Mouse (Mus musculus): Measurements from ENCODE around the gene Jmjd4. TPM values are rescaled to one million over a fixed set of nuclear protein-coding genes. Genes with fewer than 3 reads are reported as not detected.

Jmjd4 gene
- total RNA-seq, 2 experiments from 2014 or later, result 27.0 to 29.3 TPM

DNA sequence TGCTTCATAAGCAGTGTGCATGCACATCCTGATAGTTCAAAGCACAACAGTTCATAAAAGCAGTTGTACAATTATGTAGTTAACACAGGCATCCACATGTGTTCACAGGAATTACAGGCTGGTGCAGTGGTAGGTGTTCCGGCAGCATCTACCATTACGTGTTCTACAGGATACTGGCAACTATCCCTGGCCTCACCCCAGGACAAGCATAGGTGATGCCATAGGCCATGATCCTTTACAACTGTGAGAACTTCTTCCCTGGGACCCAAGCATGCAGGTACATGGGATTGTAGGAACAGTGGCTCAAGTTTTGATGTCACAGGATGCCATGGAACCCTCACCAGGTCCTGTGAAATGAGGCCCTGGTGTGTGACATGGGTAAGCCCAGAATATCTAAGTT lies 10.6 kb downstream of the Jmjd4 start:
- DNase-seq (ENCODE audit: low spot score in 2 of 2), result no peak

DNA sequence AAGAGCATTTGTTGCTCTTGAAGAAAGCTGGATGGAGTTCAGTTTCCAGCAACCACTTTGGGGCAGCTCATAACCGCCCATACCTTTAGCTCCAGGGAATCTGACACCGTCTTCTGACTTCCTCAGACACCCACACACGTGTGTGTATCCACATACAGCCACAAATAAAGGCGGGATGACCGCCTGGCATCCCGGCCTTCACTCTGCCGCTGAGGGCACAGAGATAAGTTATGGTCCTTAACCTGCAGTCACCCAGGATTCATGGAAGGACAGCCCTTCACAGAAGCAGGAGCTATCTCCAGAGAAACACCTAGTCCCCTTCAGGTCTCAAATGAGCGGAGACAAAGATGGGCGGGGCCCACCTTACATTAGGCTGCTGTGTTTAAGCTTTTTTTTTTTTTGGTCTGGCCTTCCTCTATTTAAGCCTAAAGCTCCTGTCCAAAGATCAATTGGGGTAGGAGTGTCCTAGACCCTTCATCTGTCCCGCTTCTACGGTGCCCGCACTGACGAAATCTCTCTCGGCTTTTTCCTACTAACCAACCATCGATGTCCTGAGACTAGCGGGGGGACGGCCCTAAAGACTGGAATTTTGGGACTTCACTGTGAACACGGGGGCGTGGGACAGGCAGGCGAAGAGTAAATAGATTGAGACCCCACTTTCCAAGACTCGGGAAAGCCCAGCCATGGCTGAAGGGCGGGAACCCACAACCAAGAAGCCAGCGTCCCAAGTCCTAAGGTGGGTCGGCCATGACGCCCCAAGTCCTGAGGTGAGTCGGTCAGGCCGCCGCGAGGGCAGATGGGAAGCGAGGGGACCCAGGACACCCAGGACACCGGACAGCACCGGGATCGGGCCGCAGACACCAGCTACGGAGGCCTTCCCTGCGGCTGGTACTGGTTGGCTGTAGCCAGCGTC lies 21.8 kb downstream of the Jmjd4 start:
- no peak for DNase-seq (ENCODE audit: low spot score in 2 of 2)

DNA sequence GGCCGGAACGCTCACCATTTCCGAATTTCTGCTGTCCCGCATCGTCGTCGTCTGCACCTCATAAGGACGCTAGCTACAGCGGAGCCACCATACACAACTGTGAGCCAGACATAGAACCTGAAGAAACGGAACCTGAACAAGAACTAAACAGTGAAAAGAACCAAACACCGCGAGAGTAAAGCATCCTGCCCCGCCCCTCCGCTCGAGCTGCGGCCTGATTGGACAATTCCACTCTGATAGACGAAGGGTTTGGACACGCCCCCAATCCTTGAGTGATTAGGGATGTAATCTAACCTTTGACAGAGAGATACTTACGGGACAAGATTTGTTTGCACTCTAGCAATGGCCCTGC lies 22.5 kb downstream of the Jmjd4 start, which contains the start of gene Zfp867:
TSS of gene Zfp867 (minus strand) at position 149 of the 352 bp plus-strand sequence.
- peak; percentile 82 to 90 for DNase-seq (ENCODE audit: low spot score in 2 of 2)

DNA sequence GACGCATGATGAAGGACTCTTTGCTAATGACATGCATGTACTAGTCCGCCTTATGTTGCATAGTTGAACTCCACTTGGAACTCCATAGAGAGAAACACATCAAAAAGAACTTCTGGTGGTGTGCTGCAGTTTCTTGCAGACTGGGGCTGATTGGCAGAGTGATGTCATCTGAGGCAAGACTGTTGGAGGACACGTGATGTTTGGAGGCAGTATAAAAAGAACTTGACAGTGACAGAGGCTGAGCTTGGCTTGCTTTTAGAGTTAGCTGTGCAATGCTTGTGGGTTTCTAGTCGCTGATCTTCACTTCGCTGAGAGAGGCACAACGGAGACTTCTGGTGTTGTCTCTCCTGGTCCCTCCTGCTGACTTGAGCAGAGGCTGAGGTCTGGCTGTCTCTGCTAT lies 27.4 kb downstream of the Jmjd4 start:
- no peak for DNase-seq (ENCODE audit: low spot score in 2 of 2)

DNA sequence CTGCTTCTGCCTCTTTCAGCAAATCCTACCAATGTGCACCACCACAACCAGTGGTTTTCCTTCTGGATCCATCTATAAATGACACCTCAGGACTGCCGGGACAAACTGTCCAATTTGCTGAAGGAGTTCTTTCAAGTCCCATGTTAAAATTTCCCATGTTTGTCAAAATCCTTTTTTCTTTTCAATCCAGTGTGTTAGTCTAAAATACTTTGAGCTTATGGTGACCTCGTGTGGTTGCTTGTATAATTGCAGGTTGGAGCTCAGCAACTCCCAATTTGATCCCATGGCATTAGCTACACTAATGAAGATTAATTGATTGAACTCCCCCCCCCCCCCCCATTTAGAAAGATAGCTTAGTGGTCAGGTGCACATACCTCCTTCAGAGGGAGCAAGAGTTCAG lies 33.4 kb downstream of the Jmjd4 start:
- DNase-seq (ENCODE audit: low spot score in 2 of 2), result peak; percentile 55 to 77

DNA sequence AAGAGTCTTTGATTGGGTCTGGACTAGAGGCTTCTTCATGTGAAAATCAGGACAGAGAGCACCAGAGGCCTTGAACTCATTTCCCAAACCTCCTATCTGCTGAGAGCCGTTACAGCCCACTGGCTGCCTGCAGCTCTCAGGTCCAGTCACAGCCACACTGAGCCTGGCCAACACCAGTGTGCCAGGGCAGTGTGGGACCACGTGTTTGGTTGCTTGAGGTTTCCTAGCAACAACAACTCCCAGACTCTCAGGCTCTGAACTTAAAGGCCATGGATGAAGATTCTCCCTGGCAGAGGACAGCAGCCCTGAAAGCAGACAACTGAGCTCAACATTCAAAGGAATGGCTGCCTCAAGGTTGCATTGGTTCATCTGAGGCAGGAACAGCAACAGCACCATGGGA lies 35.8 kb downstream of the Jmjd4 start:
- DNase-seq (ENCODE audit: low spot score in 2 of 2), result no peak

DNA sequence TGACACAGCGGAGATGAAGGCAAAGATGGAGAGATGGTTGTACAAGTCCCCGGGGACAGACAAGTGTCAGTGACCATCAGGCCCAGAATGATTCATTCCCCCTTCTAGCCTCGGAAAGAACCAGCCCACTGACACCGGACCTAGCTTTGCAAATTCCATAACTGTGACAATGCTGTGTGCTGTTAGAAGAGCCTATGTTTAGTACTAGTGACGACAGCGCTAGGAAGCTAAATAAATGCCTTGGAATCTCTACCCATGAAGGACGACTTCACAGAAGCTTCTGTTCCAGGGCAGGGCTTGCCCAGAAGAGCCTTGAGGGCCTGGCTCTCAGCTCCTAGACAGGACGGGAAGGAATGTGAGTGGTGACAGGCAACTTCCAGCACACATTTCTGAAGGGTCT lies 36.4 kb downstream of the Jmjd4 start:
- DNase-seq (ENCODE audit: low spot score in 2 of 2), result no peak

DNA sequence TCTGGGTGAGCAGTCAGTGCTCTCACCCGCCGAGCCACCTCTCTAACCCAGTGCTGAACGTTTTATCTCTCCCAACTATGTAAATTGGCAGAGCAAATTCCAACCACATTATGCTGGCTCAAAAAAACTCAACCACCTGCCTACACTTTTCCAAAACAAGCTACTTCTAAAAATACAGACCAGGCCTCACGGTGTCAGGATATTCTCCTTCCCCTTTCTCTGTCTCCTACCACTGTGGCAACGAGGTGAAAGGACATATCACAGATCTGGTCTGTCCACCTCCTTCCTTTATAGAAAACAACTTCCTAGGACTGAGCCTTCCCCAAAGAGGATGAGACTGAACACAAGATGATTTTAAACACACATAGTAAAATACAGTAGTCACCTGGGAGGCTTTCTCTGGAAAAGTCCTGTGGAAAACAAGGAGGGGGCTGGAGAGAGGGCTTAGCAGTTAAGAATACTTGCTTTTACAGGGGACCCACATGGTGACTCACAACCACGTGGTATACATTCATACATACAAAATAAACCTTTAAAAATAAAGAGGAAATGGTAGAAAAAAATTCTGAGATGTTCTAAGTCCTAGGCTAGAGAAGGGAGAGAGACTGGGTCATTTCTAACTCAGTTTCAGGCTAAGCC lies 46.9 kb downstream of the Jmjd4 start:
- DNase-seq (ENCODE audit: low spot score in 2 of 2), result no peak

DNA sequence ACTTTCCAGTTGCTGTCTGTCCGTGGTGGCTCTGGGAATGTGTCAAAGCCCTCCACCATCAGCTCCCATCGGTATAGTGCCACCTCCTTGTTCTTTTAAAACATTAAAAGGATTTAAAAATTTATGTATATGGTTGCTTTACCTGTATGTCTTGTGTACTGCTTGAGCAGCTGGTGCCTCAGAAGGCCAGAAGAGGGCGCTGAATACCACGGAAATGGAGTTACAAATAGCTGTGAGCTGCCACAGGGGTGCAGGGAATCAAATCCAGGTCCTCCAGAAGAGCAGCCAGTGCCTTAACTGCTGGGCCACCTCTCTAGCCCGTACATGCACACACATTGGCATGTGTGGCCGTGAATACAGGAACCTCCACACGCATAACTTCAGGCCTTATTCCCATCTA lies 47.9 kb downstream of the Jmjd4 start:
- DNase-seq (ENCODE audit: low spot score in 2 of 2), result no peak

DNA sequence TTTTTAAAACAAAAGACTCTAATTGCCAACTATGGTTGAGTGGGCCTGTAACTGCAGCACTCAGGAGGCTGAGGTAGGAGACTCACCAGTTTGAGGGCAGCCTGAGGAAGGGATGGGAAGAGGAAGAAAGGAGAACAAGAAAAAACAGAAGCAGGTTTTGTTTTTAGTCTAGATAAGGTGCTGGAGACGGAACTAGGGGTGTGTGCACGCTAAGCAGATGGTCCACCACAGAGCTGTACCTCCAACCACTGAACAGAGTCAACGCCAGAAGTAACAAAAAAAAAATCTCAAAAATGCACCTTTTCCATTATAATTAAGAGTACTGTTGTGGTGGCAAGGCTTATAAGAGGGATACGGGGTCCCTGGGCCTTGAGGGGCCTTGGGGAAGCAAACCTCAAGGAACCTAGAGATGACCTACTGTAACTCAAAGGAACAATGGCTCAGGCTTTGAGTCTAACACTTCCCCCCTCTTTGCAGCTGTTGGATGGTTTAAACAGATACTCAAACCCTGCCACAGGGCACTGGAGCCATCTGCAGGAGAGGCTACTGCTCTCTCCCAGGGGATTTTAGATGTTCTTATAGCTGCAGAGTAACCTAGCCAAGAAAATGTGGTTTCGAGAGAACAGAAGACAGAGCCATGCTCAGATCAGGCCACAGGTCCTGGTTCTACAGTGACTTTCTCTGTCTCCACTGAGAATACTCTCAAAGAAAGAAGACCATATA lies 52.3 kb downstream of the Jmjd4 start:
- DNase-seq (ENCODE audit: low spot score in 2 of 2), result no peak

DNA sequence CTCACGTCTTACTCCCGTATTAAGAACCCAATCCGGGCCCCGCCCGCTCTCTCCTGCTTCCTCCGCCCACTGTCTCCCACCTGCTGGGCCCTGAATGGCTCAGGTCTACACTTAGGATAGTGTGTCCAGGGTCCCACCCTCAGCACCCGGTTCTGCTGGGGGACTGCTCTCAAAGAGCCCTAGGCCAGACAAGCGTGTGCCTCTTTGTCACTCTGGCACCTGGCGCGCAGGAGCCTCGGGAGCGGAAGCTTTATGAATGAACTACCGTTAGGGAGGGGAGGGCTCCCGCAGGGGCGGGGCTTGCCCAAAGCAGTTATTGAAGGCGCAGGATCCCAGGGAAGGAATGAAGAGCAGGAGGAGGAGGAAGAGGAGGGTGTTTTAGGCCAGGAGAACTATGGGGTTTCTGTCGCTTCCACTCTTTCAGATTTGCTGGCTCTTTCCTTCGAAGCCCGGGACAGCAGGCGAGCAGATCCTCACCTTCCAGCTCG lies 55.5 kb downstream of the Jmjd4 start:
- peak; percentile 51 to 56 for DNase-seq (ENCODE audit: low spot score in 2 of 2)

DNA sequence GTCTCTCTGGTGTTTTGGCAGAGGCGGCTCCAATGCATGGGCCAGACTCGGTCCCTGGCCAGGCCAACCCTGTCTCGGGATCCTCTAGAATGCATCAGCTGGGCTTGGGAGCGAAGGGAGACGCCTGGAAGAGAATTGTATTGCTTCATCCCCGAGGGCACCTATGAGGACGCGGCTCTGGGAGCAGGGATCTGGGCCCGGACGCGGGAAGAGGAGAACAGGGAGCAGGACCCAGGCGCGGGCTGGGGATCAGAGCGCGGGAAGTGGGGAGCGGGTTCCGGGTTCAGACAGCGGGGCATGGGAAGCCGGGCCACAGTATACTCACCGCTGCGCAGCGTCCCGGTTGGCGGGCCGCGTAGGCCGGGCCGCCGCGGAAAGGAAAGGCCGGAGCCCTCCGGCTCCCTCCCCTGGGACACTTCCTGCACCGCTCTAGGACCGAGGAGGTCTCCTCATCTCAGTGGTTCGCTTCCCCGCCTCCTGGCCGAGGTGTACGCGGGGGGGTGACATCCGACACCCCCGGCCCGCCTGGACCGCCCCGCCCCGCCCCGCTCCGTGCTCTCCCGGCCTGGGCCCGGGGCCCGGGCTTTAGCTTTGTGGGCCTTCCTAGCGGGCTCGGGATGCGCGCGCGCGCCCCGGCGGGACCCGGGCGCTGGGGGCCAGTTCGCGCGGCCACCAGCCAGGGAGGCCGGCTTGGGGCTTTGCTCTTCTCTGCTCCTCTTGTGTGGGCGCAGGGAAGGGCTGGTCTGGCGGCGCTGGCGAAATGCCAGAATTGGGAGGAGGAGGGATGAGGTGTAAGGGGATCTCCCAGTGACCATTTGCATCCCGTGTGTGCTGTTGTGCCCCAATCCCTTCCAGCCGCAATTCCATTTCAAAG lies 56.2 kb downstream of the Jmjd4 start:
- DNase-seq (ENCODE audit: low spot score in 2 of 2), result peak; percentile 76 to 80

DNA sequence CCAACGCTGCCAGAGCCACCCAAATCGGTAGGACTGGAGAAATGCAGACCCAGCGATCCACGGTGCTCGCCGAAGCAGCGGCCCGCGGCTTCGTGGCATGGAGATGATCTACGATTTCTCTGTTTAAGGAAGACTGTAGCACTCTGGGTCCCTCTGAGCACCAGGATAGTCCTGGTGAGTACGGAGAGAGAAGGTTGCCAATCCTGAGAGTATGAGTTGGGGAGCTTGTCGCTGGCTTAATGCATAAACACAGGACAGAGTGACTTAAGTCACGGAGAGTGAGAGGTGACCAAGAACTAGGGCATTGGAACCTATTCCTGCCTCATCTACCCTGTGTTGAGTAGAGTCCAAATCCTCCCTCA lies 56.8 kb downstream of the Jmjd4 start:
- DNase-seq (ENCODE audit: low spot score in 2 of 2), result no peak

Other genes with a start within 250 kb of the Jmjd4 start
- gene Mrpl55, start 247.6 kb upstream of the Jmjd4 start, total RNA-seq (2021), result 10 to 100 TPM; 37.1 to 41.8 TPM
- gene 2310033P09Rik, start 241.7 kb upstream of the Jmjd4 start, total RNA-seq (2021), result 10 to 100 TPM; 22.9 to 28.8 TPM
- 100 to 1,000 TPM; 504 to 527 TPM for gene Arf1, start 221.8 kb upstream of the Jmjd4 start, total RNA-seq (2021)
- gene Wnt3a, start 159.3 kb upstream of the Jmjd4 start, total RNA-seq (2021), result not detected
- 1 to 10 TPM; 3.7 to 4.1 TPM for gene Wnt9a, start 143.1 kb upstream of the Jmjd4 start, total RNA-seq (2021)
- under 1 TPM in 1 of 2 experiments, not detected in 1; 0.25 TPM for gene Prss38, start 74.4 kb upstream of the Jmjd4 start, total RNA-seq (2021)
- 100 to 1,000 TPM; 334 to 342 TPM for gene Snap47, start 1.1 kb downstream of the Jmjd4 start, total RNA-seq (2021)
- gene Zfp867, start 22.4 kb downstream of the Jmjd4 start, total RNA-seq (2021), result 1 to 10 TPM; 3.9 to 4.7 TPM
- 10 to 100 TPM in 1 of 2 experiments, 1 to 10 TPM in 1; 9.4 to 13.3 TPM for gene Zkscan17, start 76.7 kb downstream of the Jmjd4 start, total RNA-seq (2021)
- 1 to 10 TPM; 1.0 to 1.9 TPM for gene Nlrp3, start 91.5 kb downstream of the Jmjd4 start, total RNA-seq (2021)
- not detected for gene Olfr222, start 126.2 kb downstream of the Jmjd4 start, total RNA-seq (2021)
- gene Olfr223, start 143.2 kb downstream of the Jmjd4 start, total RNA-seq (2021), result not detected
- gene Mprip, start 211.3 kb downstream of the Jmjd4 start, total RNA-seq (2021), result 100 to 1,000 TPM; 256 to 263 TPM